Mouse (Mus musculus) erythroblast, embryonic 14.5 days (primary cell): ENCODE measurements at regions not wholly inside any gene's neighbourhood (a gene's known extent, or its start where the extent isn't known, plus 50 kb on each side); places are given as distances from the start of the nearest gene placed in this dataset.
"Not testable (repeated sequence)": the region's sequence is repeated elsewhere in the genome, so short reads cannot be mapped to it uniquely, and the experiment has no call there.

ENCODE experiments used
- H3K27me3 ChIP-seq: 2 replicates; pipeline ENCODE4 v1.6.1; 2012; ENCODE audit warnings: inconsistent platforms; ENCODE audit not compliant: control insufficient read depth
- H3K36me3 ChIP-seq: 2 replicates; pipeline ENCODE4 v1.6.1; 2012; ENCODE audit warnings: mild to moderate bottlenecking, inconsistent platforms; ENCODE audit not compliant: control insufficient read depth
- H3K4me1 ChIP-seq: 2 replicates; pipeline ENCODE4 v1.6.1; 2012; ENCODE audit warnings: inconsistent platforms; ENCODE audit not compliant: control insufficient read depth
- H3K4me3 ChIP-seq: replicated peaks from 2 replicates; pipeline ENCODE3; 2012; ENCODE audit warnings: moderate library complexity, mild to moderate bottlenecking, inconsistent platforms
- H3K9me3 ChIP-seq: 2 replicates; pipeline ENCODE4 v1.6.1; 2012; ENCODE audit warnings: low read length, inconsistent platforms, mixed read lengths; ENCODE audit not compliant: control insufficient read depth
- GATA1 ChIP-seq: IDR thresholded peaks from 2 replicates; pipeline ENCODE4 v1.6.1; 2012; ENCODE audit warnings: low read length, inconsistent platforms, mixed read lengths
- TAL1 ChIP-seq: IDR thresholded peaks from 3 replicates; pipeline ENCODE4 v1.6.1; 2012; ENCODE audit warnings: low read length, inconsistent platforms, mixed read lengths

DNA sequence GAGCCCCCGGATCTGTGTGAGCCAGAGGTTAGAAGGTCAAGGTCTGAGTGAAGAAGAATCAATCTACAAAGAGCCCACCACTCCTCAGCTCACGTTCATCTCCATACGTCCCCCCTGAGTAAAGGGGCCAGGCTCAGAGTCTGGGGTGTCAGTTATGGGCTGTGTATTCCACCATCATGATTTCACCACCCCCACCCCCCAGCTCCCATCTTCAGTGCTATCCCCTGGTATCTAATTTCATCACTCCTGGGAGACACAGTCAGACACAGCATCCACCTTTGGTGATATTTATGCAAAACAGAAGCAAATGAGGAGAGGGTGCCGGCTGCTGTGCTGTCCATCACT is 102.3 kb upstream of the A430005L14Rik start:
- Histone ChIP-seq H3K9me3 (peaks cover 9% of the 10 kb centered on the region), H3K4me1 (no peaks in the 10 kb centered on the region)

DNA sequence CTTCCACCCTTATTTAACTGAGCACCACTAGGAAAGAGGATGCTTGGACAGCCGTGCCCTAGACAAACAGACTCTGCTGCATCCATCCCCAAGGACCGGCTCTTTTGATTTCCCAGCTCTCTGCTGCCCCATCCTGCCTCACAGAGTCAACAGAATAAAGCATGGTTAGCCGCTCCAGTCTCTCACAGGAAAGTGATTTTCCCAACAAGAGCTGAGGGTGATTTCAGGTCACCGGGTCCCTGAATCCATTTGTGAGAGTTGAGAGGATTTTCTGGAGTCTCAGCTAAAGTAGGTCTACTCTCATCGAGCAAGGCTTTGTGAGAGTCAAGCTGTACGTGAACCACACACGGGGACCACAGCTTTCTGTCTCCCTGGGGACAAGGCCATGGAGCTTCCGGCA is 95.6 kb upstream of the A430005L14Rik start:
- no peaks in the 10 kb centered on the region for H3K4me1 ChIP-seq
- H3K9me3 ChIP-seq: peaks cover 62% of the 10 kb centered on the region
- no peaks in the 10 kb centered on the region for H3K36me3 ChIP-seq
- H3K27me3 ChIP-seq: no peaks in the 10 kb centered on the region
- H3K4me3 ChIP-seq: no peak overlapping the region
- no peak for TF ChIP-seq GATA1
- no peak for TF ChIP-seq TAL1

More for the DNA sequence above, 102.3 kb upstream of the A430005L14Rik start:
- no peak overlapping the region for H3K4me3 ChIP-seq
- no peak for TF ChIP-seq TAL1
- TF ChIP-seq GATA1: no peak
- H3K27me3 ChIP-seq: no peaks in the 10 kb centered on the region
- H3K36me3 ChIP-seq: no peaks in the 10 kb centered on the region

DNA sequence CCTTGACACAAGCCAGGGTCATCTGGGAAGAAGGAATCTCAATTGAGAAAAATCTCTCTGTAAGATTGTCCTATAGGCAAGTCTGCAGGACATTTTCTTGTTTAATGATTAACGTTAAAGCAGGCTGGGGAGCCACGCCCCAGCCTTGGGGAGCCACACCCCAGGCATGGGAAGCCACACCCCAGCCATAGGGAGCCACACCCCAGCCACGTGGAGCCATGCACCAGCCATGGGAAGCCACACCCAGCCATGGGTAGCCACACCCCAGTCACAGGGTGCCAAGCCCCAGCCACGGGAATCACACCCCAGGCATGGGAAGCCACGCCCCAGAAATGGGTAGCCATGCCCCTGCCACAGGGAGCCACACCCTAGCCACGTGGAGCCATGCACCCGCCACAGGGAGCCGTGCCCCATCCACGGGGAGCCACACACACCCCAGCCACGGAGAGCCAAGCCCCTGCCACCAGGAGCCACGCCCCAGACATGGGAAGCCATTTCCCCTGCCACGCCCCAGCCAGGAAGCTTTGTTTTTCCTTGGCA is 94.8 kb upstream of the A430005L14Rik start:
- Histone ChIP-seq H3K36me3 (no peaks in the 10 kb centered on the region), H3K4me1 (no peaks in the 10 kb centered on the region), H3K27me3 (no peaks in the 10 kb centered on the region), H3K4me3 (no peak overlapping the region), H3K9me3 (peaks cover 67% of the 10 kb centered on the region)
- TF ChIP-seq GATA1 (no peak), TAL1 (no peak)

DNA sequence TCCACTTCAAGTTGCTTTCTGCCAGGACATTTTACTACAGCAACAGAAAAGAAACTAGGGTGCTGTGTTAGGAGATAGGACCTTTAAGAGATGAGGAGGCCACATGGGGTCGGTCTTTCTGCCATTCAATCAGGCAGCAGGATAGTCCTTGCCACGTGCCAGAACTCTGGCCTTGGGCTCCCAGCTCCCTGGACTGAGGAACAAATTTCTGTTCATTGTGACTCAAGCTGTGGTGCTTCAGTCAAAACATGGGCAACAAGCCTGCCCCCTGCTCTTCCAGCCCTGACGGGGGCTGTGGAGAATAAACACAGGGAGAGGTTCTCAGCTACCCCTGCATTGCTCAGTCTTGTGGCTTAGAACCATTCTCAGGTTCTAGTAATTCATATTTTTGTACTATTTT is 84.7 kb upstream of the A430005L14Rik start:
- TF ChIP-seq TAL1: no peak
- TF ChIP-seq GATA1: no peak
- H3K9me3 ChIP-seq: peaks cover 31% of the 10 kb centered on the region
- peaks cover 7% of the 10 kb centered on the region for H3K4me1 ChIP-seq
- H3K27me3 ChIP-seq: no peaks in the 10 kb centered on the region; the same call in 1 of the 2 replicates
- H3K4me3 ChIP-seq: no peak overlapping the region
- no peaks in the 10 kb centered on the region for H3K36me3 ChIP-seq

DNA sequence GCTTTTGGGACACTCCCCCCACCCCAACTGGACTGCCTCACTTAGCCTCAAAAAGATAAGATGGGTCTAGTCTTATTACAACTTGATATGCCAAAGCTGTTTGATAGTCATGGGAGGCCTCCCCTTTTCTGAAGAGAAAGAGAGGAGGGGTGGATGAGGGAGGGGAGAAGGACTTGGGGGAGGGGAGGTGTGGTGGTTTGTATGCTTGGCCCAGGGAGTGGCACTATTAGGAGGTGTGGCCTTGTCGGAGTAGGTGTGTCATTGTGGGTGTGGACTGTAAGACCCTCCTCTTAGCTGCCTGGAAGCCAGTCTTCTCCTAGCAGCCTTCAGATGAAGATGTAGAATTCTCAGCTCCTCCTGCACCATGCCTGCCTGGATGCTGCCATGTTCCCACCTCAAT is 82.0 kb upstream of the A430005L14Rik start:
- H3K9me3 ChIP-seq: peaks cover 16% of the 10 kb centered on the region
- H3K4me1 ChIP-seq, H3K36me3 ChIP-seq, H3K27me3 ChIP-seq, H3K4me3 ChIP-seq: not testable (repeated sequence)

DNA sequence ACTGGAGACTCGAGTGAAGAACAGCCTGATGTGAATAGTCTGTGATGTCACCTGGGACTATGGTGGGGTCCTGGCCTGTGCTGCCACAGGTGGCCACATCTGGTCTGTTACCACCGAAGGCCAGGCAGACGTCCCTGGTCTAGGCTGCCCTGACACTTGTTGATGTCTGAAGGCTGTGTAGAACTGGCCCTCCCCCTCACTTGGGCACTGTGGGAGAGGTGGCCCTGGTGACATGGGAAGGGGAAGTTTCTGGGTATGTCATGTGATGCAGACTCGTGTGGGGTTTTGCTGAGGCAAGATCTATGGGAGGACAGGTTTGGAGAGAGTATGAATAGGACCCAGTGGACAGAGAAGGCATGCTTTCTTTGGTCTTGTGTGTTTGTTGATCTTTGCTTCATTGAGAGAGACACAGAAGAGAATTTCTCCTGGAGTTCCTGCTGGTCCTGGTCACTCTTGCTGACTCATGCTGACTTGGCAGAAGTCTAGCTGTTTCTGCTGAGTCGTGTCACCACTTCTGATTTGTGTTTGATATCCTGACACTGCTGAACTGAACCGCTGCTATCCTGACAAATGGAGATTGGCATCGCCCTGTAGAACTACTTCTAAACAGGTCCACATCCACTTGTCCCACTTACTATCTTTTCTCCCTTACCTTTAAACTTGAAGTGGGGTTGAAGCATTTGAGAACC is 79.9 kb upstream of the A430005L14Rik start:
- Histone ChIP-seq H3K9me3 (peaks cover 2% of the 10 kb centered on the region), H3K36me3 (no peaks in the 10 kb centered on the region), H3K4me1 (peaks cover 8% of the 10 kb centered on the region), H3K4me3 (no peak overlapping the region), H3K27me3 (no peaks in the 10 kb centered on the region)
- TF ChIP-seq TAL1 (no peak), GATA1 (no peak)

DNA sequence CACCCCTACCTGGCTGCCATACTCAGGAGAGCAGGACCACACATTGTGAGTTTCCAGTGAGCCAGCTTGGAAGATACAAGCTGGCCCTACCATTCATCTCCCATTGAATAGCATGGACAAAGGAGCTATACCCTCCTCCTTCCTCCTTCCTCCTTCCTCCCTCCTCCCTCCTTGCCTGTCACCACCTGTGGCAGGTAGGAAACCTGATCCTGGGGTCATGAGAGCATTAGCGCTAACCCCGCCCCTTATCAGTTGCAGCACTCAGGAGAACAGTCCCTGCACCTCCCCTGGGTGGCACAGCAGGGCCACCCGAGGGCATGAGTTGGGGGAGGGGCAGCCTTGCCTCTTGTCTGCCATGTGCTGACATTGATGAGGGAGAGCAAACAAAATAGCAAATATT is 74.0 kb upstream of the A430005L14Rik start:
- no peaks in the 10 kb centered on the region for H3K27me3 ChIP-seq
- H3K4me3 ChIP-seq: no peak overlapping the region
- H3K4me1 ChIP-seq: no peaks in the 10 kb centered on the region
- TF ChIP-seq GATA1: no peak
- TF ChIP-seq TAL1: no peak
- H3K9me3 ChIP-seq: peaks cover 2% of the 10 kb centered on the region; the same call in 1 of the 2 replicates
- H3K36me3 ChIP-seq: no peaks in the 10 kb centered on the region

DNA sequence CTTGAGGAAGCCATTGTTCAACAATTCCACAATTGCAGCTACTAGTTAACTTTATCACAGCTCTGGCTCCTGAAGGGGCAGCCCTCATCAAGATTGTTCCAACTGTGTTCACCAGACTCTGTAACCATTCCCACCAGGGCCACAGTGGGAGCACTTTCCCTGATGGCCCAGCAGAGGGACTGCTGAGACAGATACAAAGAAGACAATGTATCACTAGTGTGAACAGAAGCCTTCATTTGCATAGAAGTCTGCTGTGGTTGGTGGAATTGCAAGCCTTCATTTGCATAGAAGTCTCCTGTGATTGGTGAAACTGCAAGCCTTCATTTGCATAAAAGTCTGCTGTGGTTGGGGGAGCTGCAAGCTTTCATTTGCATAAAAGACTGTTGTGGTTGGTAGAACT is 73.0 kb upstream of the A430005L14Rik start:
- Histone ChIP-seq H3K36me3 (no peaks in the 10 kb centered on the region), H3K4me3 (no peak overlapping the region), H3K27me3 (no peaks in the 10 kb centered on the region), H3K4me1 (no peaks in the 10 kb centered on the region), H3K9me3 (peaks cover 2% of the 10 kb centered on the region; the same call in 1 of the 2 replicates)
- TF ChIP-seq TAL1 (no peak), GATA1 (no peak)

DNA sequence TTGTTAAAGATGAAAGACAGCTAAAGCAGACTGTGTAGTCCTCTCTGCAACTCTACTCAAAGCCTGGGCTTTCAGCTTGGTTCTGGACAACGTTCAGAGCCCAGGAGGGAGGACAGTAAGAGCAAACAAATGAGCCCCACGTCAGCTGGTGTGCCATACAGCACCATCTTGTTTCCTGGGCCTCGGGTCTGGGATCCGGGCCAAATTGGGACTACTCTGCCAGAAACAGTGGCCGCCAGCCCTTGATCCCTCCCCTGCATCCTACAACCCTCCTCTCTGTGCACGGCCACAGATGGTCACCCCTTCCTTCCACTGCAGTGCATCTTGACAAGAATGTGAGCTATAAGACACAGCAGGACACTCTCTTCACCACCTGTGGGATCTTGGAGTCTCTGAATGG is 71.2 kb upstream of the A430005L14Rik start:
- H3K27me3 ChIP-seq: no peaks in the 10 kb centered on the region
- no peak overlapping the region for H3K4me3 ChIP-seq
- no peaks in the 10 kb centered on the region for H3K36me3 ChIP-seq
- peaks cover 2% of the 10 kb centered on the region; the same call in 1 of the 2 replicates for H3K9me3 ChIP-seq
- TF ChIP-seq GATA1: no peak
- TF ChIP-seq TAL1: no peak
- no peaks in the 10 kb centered on the region for H3K4me1 ChIP-seq

DNA sequence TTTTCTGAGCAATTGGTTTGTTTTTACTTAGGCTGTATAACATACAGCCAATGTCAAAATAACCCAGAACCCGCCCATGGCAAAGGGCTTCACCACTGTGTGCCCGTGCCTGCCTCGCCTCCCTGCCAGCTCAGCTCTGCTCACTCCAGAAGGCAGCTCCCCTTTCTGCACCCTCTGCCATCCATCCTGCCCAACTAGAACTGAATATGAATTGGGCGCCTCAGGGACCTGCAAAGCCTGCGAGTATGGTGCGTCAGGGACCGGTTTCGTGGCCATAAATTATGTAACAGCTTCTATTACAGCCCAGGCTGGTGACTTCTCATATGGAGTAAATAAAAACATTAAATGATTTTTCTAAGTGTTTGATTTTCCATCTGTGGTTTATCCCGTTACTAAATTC is 66.9 kb upstream of the A430005L14Rik start:
- Histone ChIP-seq H3K4me1 (no peaks in the 10 kb centered on the region), H3K36me3 (no peaks in the 10 kb centered on the region), H3K4me3 (no peak overlapping the region), H3K9me3 (peaks cover 2% of the 10 kb centered on the region; the same call in 1 of the 2 replicates), H3K27me3 (no peaks in the 10 kb centered on the region)
- no peak for TF ChIP-seq TAL1
- TF ChIP-seq GATA1: no peak
